Mouse (Mus musculus) bone marrow macrophage, adult 2 months (primary cell): ENCODE measurements at regions not wholly inside any gene's neighbourhood (a gene's known extent, or its start where the extent isn't known, plus 50 kb on each side); places are given as distances from the start of the nearest gene placed in this dataset.

Experiments used
- H3K27ac ChIP-seq: 2 replicates; pipeline ENCODE4 v1.5.1; 2012; ENCODE audit warnings: low read depth, low read length; ENCODE audit not compliant: insufficient read depth
- H3K4me1 ChIP-seq: 2 replicates; pipeline ENCODE4 v1.6.1; 2012; ENCODE audit warnings: low read length; ENCODE audit not compliant: control insufficient read depth, insufficient read depth
- H3K4me3 ChIP-seq: 2 replicates; pipeline ENCODE4 v1.5.1; 2012; ENCODE audit warnings: mild to moderate bottlenecking, low read length, moderate library complexity; ENCODE audit not compliant: insufficient read depth
- CTCF ChIP-seq: IDR thresholded peaks from 2 replicates; pipeline ENCODE4 v1.5.1; 2012; ENCODE audit warnings: low read depth, mild to moderate bottlenecking, low read length, moderate library complexity
- POLR2A ChIP-seq: IDR thresholded peaks from 2 replicates; pipeline ENCODE4 v1.6.1; 2012; ENCODE audit warnings: mild to moderate bottlenecking, low read depth, low read length, borderline replicate concordance

GRCm38 (mm10) chr4:56375745-56376144, 364.1 kb upstream of the Gm26657 start:
- no peaks in the 10 kb centered on the region for H3K4me1 ChIP-seq
- no peak overlapping the region for H3K27ac ChIP-seq
- TF ChIP-seq CTCF (no peak), POLR2A (no peak)
- no peak overlapping the region for H3K4me3 ChIP-seq

GRCm38 (mm10) chr4:56374466-56374865, 365.4 kb upstream of the Gm26657 start:
- TF ChIP-seq CTCF (no peak), POLR2A (no peak)
- H3K4me3 ChIP-seq = no peak overlapping the region
- H3K27ac ChIP-seq = no peak overlapping the region
- H3K4me1 ChIP-seq = no peaks in the 10 kb centered on the region

- H3K4me1 ChIP-seq = no peaks in the 10 kb centered on the region
These were observed 366.1 kb upstream of the Gm26657 start for GRCm38 (mm10) chr4:56373746-56374145.

GRCm38 (mm10) chr4:56373167-56373566, 366.7 kb upstream of the Gm26657 start:
- H3K27ac ChIP-seq = no peak overlapping the region
- H3K4me1 ChIP-seq = no peaks in the 10 kb centered on the region
- TF ChIP-seq CTCF (no peak), POLR2A (no peak)
- H3K4me3 ChIP-seq = no peak overlapping the region

More at GRCm38 (mm10) chr4:56373746-56374145, 366.1 kb upstream of the Gm26657 start:
- H3K27ac ChIP-seq = no peak overlapping the region
- TF ChIP-seq CTCF (no peak), POLR2A (no peak)
- H3K4me3 ChIP-seq = no peak overlapping the region

GRCm38 (mm10) chr4:56372711-56373110, 367.2 kb upstream of the Gm26657 start:
- no peak overlapping the region for H3K4me3 ChIP-seq
- H3K4me1 ChIP-seq = no peaks in the 10 kb centered on the region
- no peak overlapping the region for H3K27ac ChIP-seq
- TF ChIP-seq POLR2A (no peak), CTCF (no peak)

GRCm38 (mm10) chr4:56364594-56364993, 375.3 kb upstream of the Gm26657 start:
- no peak for TF ChIP-seq POLR2A
- TF ChIP-seq CTCF = no peak
- Histone ChIP-seq H3K27ac (no peak overlapping the region), H3K4me3 (no peak overlapping the region), H3K4me1 (no peaks in the 10 kb centered on the region)

- TF ChIP-seq POLR2A = no peak
- no peak for TF ChIP-seq CTCF
- H3K27ac ChIP-seq = no peak overlapping the region
- no peaks in the 10 kb centered on the region for H3K4me1 ChIP-seq
- no peak overlapping the region for H3K4me3 ChIP-seq
These were observed 377.7 kb upstream of the Gm26657 start for GRCm38 (mm10) chr4:56362121-56362520.

- no peak overlapping the region for H3K4me3 ChIP-seq
- H3K4me1 ChIP-seq = no peaks in the 10 kb centered on the region
- TF ChIP-seq POLR2A = no peak
- TF ChIP-seq CTCF = no peak
- H3K27ac ChIP-seq = no peak overlapping the region
These were observed 390.7 kb upstream of the Gm26657 start for GRCm38 (mm10) chr4:56349216-56349615.

- TF ChIP-seq CTCF (no peak), POLR2A (no peak)
- no peak overlapping the region for H3K4me3 ChIP-seq
- H3K27ac ChIP-seq = no peak overlapping the region
- H3K4me1 ChIP-seq = no peaks in the 10 kb centered on the region
These were observed 414.7 kb upstream of the Gm26657 start for GRCm38 (mm10) chr4:56325156-56325555.

GRCm38 (mm10) chr4:56319134-56319533, 420.7 kb upstream of the Gm26657 start:
- Histone ChIP-seq H3K4me3 (no peak overlapping the region), H3K27ac (no peak overlapping the region), H3K4me1 (no peaks in the 10 kb centered on the region)
- TF ChIP-seq CTCF (no peak), POLR2A (no peak)

- TF ChIP-seq POLR2A (no peak), CTCF (no peak)
- H3K4me3 ChIP-seq = no peak overlapping the region
- H3K4me1 ChIP-seq = peaks cover 5% of the 10 kb centered on the region; the same call in 1 of the 2 replicates
- no peak overlapping the region for H3K27ac ChIP-seq
These were observed 434.1 kb upstream of the Gm26657 start for GRCm38 (mm10) chr4:56305664-56306330.

GRCm38 (mm10) chr4:56304275-56304674, 435.6 kb upstream of the Gm26657 start:
- no peak overlapping the region for H3K4me3 ChIP-seq
- TF ChIP-seq CTCF (no peak), POLR2A (no peak)
- H3K4me1 ChIP-seq = peaks cover 5% of the 10 kb centered on the region; the same call in 1 of the 2 replicates
- no peak overlapping the region for H3K27ac ChIP-seq
